Mouse (Mus musculus) left cerebral cortex, postnatal 10 days (tissue): Measurements from ENCODE around the gene Gm17617. TPM values are rescaled to one million over a fixed set of nuclear protein-coding genes. Genes with fewer than 3 reads are reported as not detected.

ENCODE experiments used
- DNase-seq, 2 experiments: peaks; one replicate each; pipeline ENCODE4 v3.0.0; 2021 to 2022; ENCODE audit warnings: low spot score in 2 of 2, mixed read lengths in 1 of 2; ENCODE audit errors: extremely low spot score in 1 of 2
- intact Hi-C: fragments of 180-260 bp; cut with DNase I; formaldehyde crosslinking; loops from one replicate; pipeline ENCODE4 v1.15.1; 2025
- total RNA-seq, 2 experiments: library from RNA; stranded (reverse); gene quantifications; 2 replicates each; pipeline ENCODE4 v1.2.3; 2021

Gm17617 gene
- not detected for total RNA-seq

DNA sequence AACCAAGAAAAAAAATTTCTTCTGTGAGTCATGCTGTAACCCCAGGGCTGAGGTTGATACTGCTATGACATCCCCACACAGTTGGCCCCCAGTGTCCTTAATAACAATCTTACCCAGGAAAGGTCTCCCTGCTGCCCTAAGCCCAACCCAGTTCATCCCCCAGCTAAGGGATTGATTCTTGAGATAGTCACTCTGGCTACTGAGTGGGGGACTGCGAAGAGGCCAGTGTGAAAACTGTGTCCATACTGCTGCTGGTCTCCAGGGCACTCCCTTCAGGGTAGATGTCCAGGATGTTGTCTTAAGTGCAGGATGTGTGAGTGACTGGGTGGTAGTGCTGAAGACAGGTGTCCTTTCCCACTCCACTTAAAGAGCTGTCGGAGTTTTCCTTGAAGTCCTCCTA, at the start of gene Gm17617:
Gm17617 (minus strand) TSS at position 101 of the 400 bp plus-strand sequence.
- DNase-seq: no peak
- intact Hi-C loops: no loop called here

GRCm38 (mm10) chr13:55182173-55182894, 49.0 kb upstream of the Gm17617 start:
- DNase-seq: peak; percentile 62 to 77
- intact Hi-C loops: no loop called here

GRCm38 (mm10) chr13:55181786-55182172, 48.4 kb upstream of the Gm17617 start:
- DNase-seq: no peak
- intact Hi-C loops: no loop called here

DNA sequence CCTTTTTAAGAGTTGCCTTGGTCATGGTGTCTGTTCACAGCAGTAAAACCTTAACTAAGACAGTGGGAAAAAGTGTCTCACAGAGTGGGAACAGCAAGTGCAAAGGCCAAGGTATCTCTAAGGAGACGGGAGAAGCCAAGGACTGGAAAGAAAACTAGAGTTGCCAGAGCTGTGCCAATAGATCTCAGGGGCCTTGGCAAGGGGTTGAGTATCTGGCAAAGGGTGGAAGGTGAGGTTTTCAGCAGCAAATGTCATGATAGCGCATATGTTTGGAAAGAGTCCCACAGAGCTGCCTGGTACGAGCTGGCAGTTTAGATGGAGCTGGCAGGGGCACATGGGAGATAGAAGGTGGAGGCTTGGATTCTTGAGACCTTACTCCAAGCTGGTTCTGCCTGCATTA, 46.2 kb upstream of the Gm17617 start:
- intact Hi-C loops: loop anchor here (5.0 to 10.0 kb wide), 3 partner anchors 42 to 465 kb away; no protein-coding TSS in a partner anchor
- no peak for DNase-seq

DNA sequence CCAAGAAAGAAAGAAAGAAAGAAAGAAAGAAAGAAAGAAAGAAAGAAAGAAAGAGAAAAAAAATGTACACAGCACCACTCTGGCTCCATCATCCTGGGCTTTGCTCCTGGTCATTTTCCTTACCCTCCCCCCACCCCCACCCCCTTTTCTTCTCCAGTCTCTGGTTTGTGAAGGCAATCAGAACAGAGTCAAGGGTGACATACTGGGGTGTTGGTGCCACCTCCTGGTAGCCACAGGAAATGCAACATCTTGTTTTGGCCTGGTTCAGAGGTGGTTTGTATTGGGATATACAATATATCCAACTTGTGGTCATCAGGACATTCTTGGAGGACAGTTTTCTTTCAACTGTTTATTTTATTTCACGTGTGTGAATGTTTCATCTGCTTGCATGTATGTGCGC, 45.2 kb upstream of the Gm17617 start:
- peak; percentile 64 to 70 for DNase-seq
- intact Hi-C loops: loop anchor here (5.0 to 10.0 kb wide), 3 partner anchors 41 to 464 kb away; no protein-coding TSS in a partner anchor

DNA sequence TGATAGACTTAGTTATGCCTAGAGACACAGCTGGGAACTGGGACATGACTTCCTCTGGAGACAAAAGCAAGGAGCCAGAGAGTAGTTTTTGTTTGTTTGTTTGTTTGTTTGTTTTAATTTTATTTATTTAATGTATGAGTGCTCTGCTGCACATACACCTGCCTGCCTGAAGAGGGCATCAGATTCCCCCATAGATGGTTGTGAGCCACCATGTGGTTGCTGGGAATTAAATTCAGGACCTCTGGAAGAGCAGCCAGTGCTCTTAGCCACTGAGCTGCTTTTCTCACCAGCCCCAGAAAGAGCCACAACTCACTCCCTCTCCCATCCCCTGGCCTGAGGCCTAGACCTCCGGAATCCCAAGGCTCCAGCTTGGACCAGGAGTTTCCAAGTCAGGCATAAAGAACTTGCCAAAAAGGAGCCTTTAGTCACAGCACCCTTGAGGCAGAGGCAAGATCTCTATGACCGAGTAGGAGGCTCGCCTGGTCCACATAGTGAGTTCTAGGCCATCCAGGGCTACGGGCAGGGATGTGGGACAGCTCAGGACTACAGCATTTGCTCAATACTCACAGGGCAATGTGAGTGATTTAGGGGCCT, 44.7 kb upstream of the Gm17617 start:
- no peak for DNase-seq
- intact Hi-C loops: loop anchor here (5.0 to 10.0 kb wide), 3 partner anchors 41 to 463 kb away; no protein-coding TSS in a partner anchor

GRCm38 (mm10) chr13:55176265-55176664, 42.9 kb upstream of the Gm17617 start:
- intact Hi-C loops: loop anchor here (5.0 to 10.0 kb wide), 3 partner anchors 39 to 461 kb away; no protein-coding TSS in a partner anchor
- peak in 1 of 2 experiments; percentile 7 for DNase-seq

- intact Hi-C loops: loop anchor here (10.0 kb wide), 1 partner anchor 460 kb away; no protein-coding TSS in a partner anchor
- DNase-seq: peak in 1 of 2 experiments; percentile 15
Observed at GRCm38 (mm10) chr13:55174347-55174746, 41.0 kb upstream of the Gm17617 start.

DNA sequence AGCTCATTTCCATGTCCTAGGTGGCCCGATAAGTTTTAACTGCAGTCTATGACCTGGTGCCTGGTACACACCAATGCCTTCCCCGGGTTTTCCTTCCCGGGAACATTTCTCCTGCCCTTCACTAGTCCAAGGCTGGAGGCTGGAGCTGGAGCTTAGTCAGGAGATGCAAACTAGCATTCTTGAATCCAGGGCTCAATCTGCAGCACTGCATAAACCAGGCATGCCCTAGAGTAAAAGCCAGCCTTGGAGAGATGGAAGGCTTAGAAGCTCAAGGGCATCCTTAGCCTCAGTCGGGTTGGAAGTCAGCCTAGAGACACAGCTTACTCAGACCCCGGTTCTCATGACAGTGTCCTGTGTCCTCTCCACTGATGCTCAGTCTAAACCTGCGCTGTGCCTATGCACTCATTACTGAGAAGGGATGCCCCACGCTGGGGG, 39.0 kb upstream of the Gm17617 start:
- intact Hi-C loops: loop anchor here (10.0 kb wide), 1 partner anchor 458 kb away; no protein-coding TSS in a partner anchor
- DNase-seq: peak in 1 of 2 experiments; percentile 15

- intact Hi-C loops: loop anchor here (10.0 kb wide), 1 partner anchor 457 kb away; no protein-coding TSS in a partner anchor
- DNase-seq: peak; percentile 57 to 75
Observed at GRCm38 (mm10) chr13:55171517-55172335, 38.4 kb upstream of the Gm17617 start.

DNA sequence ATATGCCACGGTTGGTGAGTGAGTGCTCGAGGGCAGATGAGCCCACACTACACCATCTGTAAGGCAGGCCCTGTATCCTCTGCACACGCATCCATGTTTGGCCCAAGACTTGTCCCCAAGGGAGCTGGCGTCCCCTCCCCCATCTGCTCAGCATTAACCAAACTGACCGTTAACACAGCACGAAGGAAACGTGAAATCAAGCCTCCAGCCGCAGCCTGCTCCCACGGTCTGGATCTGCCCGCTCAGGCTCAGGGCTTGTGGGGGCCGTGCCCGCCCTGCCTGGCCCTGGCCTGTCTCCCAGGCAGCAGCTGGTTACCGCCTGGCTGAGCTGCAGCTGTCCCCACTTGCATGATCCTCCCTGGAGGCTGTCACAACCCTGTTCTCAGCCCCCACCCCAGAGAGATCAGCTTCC, 35.6 kb upstream of the Gm17617 start:
- peak in 1 of 2 experiments; percentile 74 for DNase-seq
- intact Hi-C loops: no loop called here

GRCm38 (mm10) chr13:55168255-55168654, 34.9 kb upstream of the Gm17617 start:
- peak in 1 of 2 experiments; percentile 10 for DNase-seq
- intact Hi-C loops: no loop called here

DNA sequence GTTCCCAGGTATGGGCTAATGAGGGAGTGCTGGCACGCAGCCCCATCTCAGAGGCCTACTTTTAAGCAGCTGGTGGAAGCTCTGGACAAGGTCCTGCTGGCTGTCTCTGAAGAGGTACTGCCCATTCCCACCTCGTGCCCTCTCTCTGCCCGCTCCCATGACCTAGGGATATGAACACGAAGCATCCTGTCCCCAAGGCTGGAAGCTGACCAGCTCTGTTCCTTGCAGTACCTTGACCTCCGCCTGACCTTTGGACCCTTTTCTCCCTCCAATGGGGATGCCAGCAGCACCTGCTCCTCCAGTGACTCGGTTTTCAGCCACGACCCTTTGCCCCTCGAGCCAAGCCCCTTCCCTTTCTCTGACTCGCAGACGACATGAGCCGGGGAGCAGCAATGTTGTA, 34.5 kb upstream of the Gm17617 start:
- peak in 1 of 2 experiments; percentile 36 for DNase-seq
- intact Hi-C loops: no loop called here

DNA sequence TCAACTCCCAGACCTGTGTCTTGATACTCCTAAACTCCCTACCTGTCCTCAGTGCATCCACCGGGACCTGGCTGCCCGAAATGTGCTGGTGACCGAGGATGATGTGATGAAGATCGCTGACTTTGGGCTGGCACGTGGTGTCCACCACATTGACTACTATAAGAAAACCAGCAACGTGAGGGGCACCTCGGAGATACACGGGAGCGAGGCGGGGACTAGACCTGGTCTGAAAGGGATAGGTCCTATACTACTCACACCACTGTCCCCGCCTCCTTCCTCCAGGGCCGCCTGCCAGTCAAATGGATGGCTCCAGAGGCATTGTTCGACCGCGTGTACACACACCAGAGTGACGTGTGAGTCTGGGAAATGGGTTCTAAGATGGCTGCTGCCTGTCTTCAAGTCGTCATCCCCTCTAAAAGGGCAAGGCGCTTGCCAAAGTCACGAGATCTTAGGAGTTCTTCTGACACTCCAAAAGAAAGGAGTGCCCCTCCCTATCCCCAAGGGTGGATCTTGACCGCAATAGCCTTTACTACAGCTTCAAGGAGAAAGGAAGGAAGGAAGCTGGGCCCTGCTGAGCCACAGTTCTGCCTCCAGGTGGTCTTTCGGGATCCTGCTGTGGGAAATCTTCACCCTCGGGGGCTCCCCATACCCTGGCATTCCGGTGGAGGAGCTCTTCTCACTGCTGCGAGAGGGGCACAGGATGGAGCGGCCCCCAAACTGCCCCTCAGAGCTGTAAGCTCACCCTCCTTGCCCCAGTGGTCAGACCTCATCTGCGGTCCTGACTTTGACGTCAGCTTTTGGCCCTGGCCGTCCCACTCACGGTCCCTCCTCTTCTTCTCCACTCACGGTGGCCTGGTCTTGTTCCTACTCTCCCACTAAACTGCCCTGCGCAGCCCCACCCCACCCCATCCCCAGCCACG, 33.7 kb upstream of the Gm17617 start:
- peak in 1 of 2 experiments; percentile 33 for DNase-seq
- intact Hi-C loops: no loop called here

DNA sequence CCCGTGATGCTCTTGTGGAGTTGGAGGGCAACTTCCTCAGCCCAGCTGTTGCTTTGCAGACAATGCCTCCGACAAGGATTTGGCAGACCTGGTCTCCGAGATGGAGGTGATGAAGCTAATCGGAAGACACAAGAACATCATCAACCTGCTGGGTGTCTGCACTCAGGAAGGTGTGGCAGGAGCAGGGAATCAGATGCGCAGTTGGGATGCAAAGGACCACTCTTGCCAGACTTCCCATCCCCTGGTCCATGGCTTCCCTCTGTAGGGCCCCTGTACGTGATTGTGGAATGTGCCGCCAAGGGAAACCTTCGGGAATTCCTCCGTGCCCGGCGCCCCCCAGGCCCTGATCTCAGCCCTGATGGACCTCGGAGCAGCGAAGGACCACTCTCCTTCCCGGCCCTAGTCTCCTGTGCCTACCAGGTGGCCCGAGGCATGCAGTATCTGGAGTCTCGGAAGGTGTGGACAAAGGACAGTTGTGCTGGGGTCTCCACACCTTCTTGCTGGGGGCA, 32.5 kb upstream of the Gm17617 start:
- intact Hi-C loops: no loop called here
- DNase-seq: peak in 1 of 2 experiments; percentile 20

- no peak for DNase-seq
- intact Hi-C loops: no loop called here
Observed at GRCm38 (mm10) chr13:55163553-55163952, 30.2 kb upstream of the Gm17617 start.

GRCm38 (mm10) chr13:55162365-55162764, 29.0 kb upstream of the Gm17617 start:
- intact Hi-C loops: no loop called here
- DNase-seq: no peak

DNA sequence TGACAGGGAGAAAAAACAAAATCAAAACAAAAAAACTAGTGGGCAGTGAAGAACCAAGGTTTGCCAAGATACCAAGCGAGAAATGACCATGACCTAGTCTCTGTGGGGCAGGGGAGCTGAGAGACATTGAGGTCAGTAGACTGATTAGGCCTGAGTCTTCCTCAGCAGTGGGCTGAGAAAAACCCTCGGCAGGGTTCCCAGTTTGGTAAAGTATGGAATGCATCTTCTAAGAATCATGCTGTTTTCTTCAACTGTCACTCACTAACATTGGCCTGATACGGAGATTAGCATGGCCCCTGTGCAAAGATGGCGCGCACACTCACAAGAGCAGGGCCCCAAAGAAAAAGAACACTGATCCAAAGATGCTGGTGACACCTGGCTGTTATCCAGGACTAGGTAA, 20.6 kb upstream of the Gm17617 start:
- DNase-seq: no peak
- intact Hi-C loops: no loop called here
